Mouse (Mus musculus): Measurements from ENCODE around the gene 9530077C05Rik.

DNA sequence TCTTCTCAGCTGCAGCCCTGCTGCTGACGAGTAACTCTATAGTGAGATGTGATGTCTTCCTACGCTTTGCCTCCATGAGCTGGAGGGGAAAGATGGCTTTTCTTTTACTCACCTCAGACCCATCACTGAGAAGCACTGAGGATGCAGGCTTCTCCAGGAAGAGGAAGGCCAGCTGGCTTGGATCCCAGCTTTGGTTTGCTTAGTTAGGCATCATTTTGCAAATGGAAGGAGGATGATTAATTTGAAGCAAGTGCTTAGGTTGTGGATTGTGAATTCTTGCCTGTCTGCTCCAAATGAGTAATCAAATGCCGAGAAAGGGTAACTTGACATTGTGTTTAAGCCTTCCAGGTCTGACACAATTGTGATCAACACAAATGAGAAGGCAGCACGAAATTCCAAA lies 12.3 kb upstream of the 9530077C05Rik start:
- TF ChIP-seq POLR2A (IDR thresholded peaks at IDR 0.05; ENCODE audit: borderline replicate concordance, extremely low read depth, low read depth, low read length) = no peak
- no peak for TF ChIP-seq CTCF (IDR thresholded peaks at IDR 0.05; ENCODE audit: insufficient read depth, low read length)

Data from lung, adult 2 months (tissue).